Mouse (Mus musculus) limb, embryonic 13.5 days (tissue): ENCODE results near the gene Emc3. TPM values are rescaled to one million over a fixed set of nuclear protein-coding genes. Genes with fewer than 3 reads are reported as not detected.

Experiments used
- ATAC-seq: fragments of 200-750 bp; cut with Nextera tagmentation; 2 replicates; pipeline ENCODE4 v1.8.0; 2017; ENCODE audit warnings: low read depth, moderate number of reproducible peaks, moderate TSS enrichment; ENCODE audit not compliant: low FRiP score
- H3K27ac ChIP-seq: fragments of 300-500 bp; sonication (generic); 2 replicates; pipeline ENCODE4 v1.5.1; 2015; ENCODE audit warnings: inconsistent platforms, mild to moderate bottlenecking, moderate library complexity
- H3K27me3 ChIP-seq: fragments of 300-500 bp; sonication (generic); 2 replicates; pipeline ENCODE4 v1.6.1; 2015; ENCODE audit warnings: mild to moderate bottlenecking, inconsistent platforms
- H3K36me3 ChIP-seq: fragments of 300-500 bp; sonication (generic); 2 replicates; pipeline ENCODE4 v1.6.1; 2015; ENCODE audit warnings: inconsistent platforms, mild to moderate bottlenecking, moderate library complexity
- H3K4me1 ChIP-seq: fragments of 300-500 bp; sonication (generic); 2 replicates; pipeline ENCODE4 v1.6.1; 2015; ENCODE audit warnings: inconsistent platforms
- H3K4me2 ChIP-seq: fragments of 300-500 bp; sonication (generic); replicated peaks from 2 replicates; pipeline ENCODE4 v1.6.1; 2015; ENCODE audit warnings: inconsistent platforms, mild to moderate bottlenecking, moderate library complexity
- H3K4me3 ChIP-seq: fragments of 300-500 bp; sonication (generic); 2 replicates; pipeline ENCODE4 v1.5.1; 2015; ENCODE audit warnings: moderate library complexity, mild to moderate bottlenecking, inconsistent platforms
- H3K9ac ChIP-seq: fragments of 300-500 bp; sonication (generic); 2 replicates; pipeline ENCODE4 v1.6.1; 2015; ENCODE audit warnings: mild to moderate bottlenecking, inconsistent platforms
- H3K9me3 ChIP-seq: fragments of 300-500 bp; sonication (generic); 2 replicates; pipeline ENCODE4 v1.6.1; 2016; ENCODE audit warnings: inconsistent platforms
- whole genome bisulfite sequencing: fragments of 180-500 bp; shearing (Covaris S2); methylation state at CpG from one replicate; pipeline ENCODE4 v1.1.7; 2015; 5-methylcytosine and 5-hydroxymethylcytosine counted together
- polyA plus RNA-seq: library from polyadenylated mRNA; unstranded; fragments of >200 nt; fragmentation: Nextera tagmentation; extraction: Ambion mirVana; gene quantifications from 2 replicates; pipeline ENCODE4 v1.2.1, GENCODE M21; 2015

Gene Emc3
- 94.0 and 98.4 TPM in 2 replicates for polyA plus RNA-seq

- H3K4me1 ChIP-seq = peaks cover 17% of the 10 kb centered on the region
- peak; percentile 94 for ATAC-seq
- peaks cover 8% of the 10 kb centered on the region for H3K36me3 ChIP-seq
- peak within 1 kb of the TSS; percentile 65; the same call in 1 of the 2 replicates for H3K27ac ChIP-seq
- under 1% methylated on average over 47 of the region's 47 CpGs for WGBS
- peak within 1 kb of the TSS; percentile 78 for H3K4me2 ChIP-seq
- peak within 1 kb of the TSS; percentile 92 for H3K9ac ChIP-seq
- peak within 1 kb of the TSS; percentile 93 for H3K4me3 ChIP-seq
- H3K27me3 ChIP-seq = no peaks in the 10 kb centered on the region
- H3K9me3 ChIP-seq = no peaks in the 10 kb centered on the region
Observed at GRCm38 (mm10) chr6:113530932-113531839, at the start of gene Emc3, which contains the start of gene Fancd2. Gene Emc3, minus strand, starts transcription at chr6:113531652. Gene Fancd2, plus strand, starts transcription at chr6:113531682.

GRCm38 (mm10) chr6:113579306-113579705 is 47.9 kb upstream of the Emc3 start:
- H3K4me1 ChIP-seq = no peaks in the 10 kb centered on the region

GRCm38 (mm10) chr6:113576044-113576443 is 44.6 kb upstream of the Emc3 start:
- no peaks in the 10 kb centered on the region for H3K4me1 ChIP-seq
- no peak overlapping the region for H3K9ac ChIP-seq
- H3K27ac ChIP-seq = no peak overlapping the region
- no peaks in the 10 kb centered on the region for H3K27me3 ChIP-seq
- no peaks in the 10 kb centered on the region for H3K9me3 ChIP-seq
- H3K4me3 ChIP-seq = no peak overlapping the region
- ATAC-seq = no peak
- WGBS = 95% methylated on average over 6 of the region's 6 CpGs
- no peak overlapping the region for H3K4me2 ChIP-seq
- H3K36me3 ChIP-seq = peaks cover 36% of the 10 kb centered on the region

More at GRCm38 (mm10) chr6:113579306-113579705, 47.9 kb upstream of the Emc3 start:
- Histone ChIP-seq H3K4me2 (no peak overlapping the region), H3K36me3 (peaks cover 32% of the 10 kb centered on the region), H3K9me3 (no peaks in the 10 kb centered on the region), H3K9ac (no peak overlapping the region), H3K4me3 (no peak overlapping the region), H3K27me3 (no peaks in the 10 kb centered on the region), H3K27ac (no peak overlapping the region)
- ATAC-seq = no peak
- WGBS = 95% methylated on average over 3 of the region's 3 CpGs

GRCm38 (mm10) chr6:113564557-113564956 is 33.1 kb upstream of the Emc3 start:
- Histone ChIP-seq H3K4me2 (no peak overlapping the region), H3K27me3 (no peaks in the 10 kb centered on the region), H3K4me3 (no peak overlapping the region), H3K36me3 (peaks cover 30% of the 10 kb centered on the region), H3K4me1 (peaks cover 6% of the 10 kb centered on the region; the same call in 1 of the 2 replicates), H3K9ac (no peak overlapping the region), H3K27ac (no peak overlapping the region), H3K9me3 (no peaks in the 10 kb centered on the region)
- ATAC-seq = peak; percentile 48; the same call in 1 of the 2 replicates
- 70% methylated on average over 1 of the region's 1 CpGs for WGBS

- no peak for ATAC-seq
- Histone ChIP-seq H3K4me2 (no peak overlapping the region), H3K36me3 (peaks cover 10% of the 10 kb centered on the region), H3K4me3 (no peak overlapping the region), H3K4me1 (peaks cover 6% of the 10 kb centered on the region; the same call in 1 of the 2 replicates), H3K9me3 (no peaks in the 10 kb centered on the region), H3K27me3 (no peaks in the 10 kb centered on the region), H3K27ac (no peak overlapping the region), H3K9ac (no peak overlapping the region)
- WGBS = 85% methylated on average over 6 of the region's 6 CpGs
Observed at GRCm38 (mm10) chr6:113559736-113560135, 28.3 kb upstream of the Emc3 start.

GRCm38 (mm10) chr6:113543906-113544481 is 12.5 kb upstream of the Emc3 start:
- H3K4me3 ChIP-seq = no peak overlapping the region
- H3K4me1 ChIP-seq = no peaks in the 10 kb centered on the region
- no peaks in the 10 kb centered on the region for H3K9me3 ChIP-seq
- ATAC-seq = no peak
- no peaks in the 10 kb centered on the region; the same call in 1 of the 2 replicates for H3K36me3 ChIP-seq
- H3K27me3 ChIP-seq = no peaks in the 10 kb centered on the region
- WGBS = 92% methylated on average over 9 of the region's 12 CpGs
- no peak overlapping the region for H3K27ac ChIP-seq
- no peak overlapping the region for H3K4me2 ChIP-seq
- H3K9ac ChIP-seq = no peak overlapping the region

- Histone ChIP-seq H3K36me3 (peaks cover 3% of the 10 kb centered on the region; the same call in 1 of the 2 replicates), H3K27ac (no peak overlapping the region)
- ATAC-seq = no peak
Observed at GRCm38 (mm10) chr6:113541610-113542009, 10.2 kb upstream of the Emc3 start.

GRCm38 (mm10) chr6:113534886-113535285 is 3.4 kb upstream of the Emc3 start:
- H3K9ac ChIP-seq = no peak overlapping the region
- H3K4me1 ChIP-seq = peaks cover 15% of the 10 kb centered on the region
- H3K27ac ChIP-seq = no peak overlapping the region
- H3K27me3 ChIP-seq = no peaks in the 10 kb centered on the region
- no peak for ATAC-seq
- peaks cover 8% of the 10 kb centered on the region; the same call in 1 of the 2 replicates for H3K36me3 ChIP-seq
- H3K9me3 ChIP-seq = no peaks in the 10 kb centered on the region
- 81% methylated on average over 7 of the region's 7 CpGs for WGBS
- H3K4me2 ChIP-seq = no peak overlapping the region
- no peak overlapping the region for H3K4me3 ChIP-seq

More at GRCm38 (mm10) chr6:113541610-113542009, 10.2 kb upstream of the Emc3 start:
- WGBS = 91% methylated on average over 6 of the region's 6 CpGs
- H3K4me3 ChIP-seq = no peak overlapping the region
- no peak overlapping the region for H3K4me2 ChIP-seq
- H3K4me1 ChIP-seq = no peaks in the 10 kb centered on the region
- no peaks in the 10 kb centered on the region for H3K27me3 ChIP-seq
- H3K9ac ChIP-seq = no peak overlapping the region
- H3K9me3 ChIP-seq = no peaks in the 10 kb centered on the region

GRCm38 (mm10) chr6:113531840-113532404 is 470 bp upstream of the Emc3 start:
- WGBS = 5% methylated on average over 7 of the region's 7 CpGs
- no peaks in the 10 kb centered on the region for H3K27me3 ChIP-seq
- no peaks in the 10 kb centered on the region for H3K9me3 ChIP-seq
- peak overlapping the region; percentile 92 for H3K9ac ChIP-seq
- peak overlapping the region; percentile 93 for H3K4me3 ChIP-seq
- H3K36me3 ChIP-seq = peaks cover 9% of the 10 kb centered on the region; the same call in 1 of the 2 replicates
- no peak for ATAC-seq
- no peak overlapping the region for H3K27ac ChIP-seq
- H3K4me2 ChIP-seq = peak overlapping the region; percentile 78
- H3K4me1 ChIP-seq = peaks cover 17% of the 10 kb centered on the region

- 94% methylated on average over 8 of the region's 8 CpGs for WGBS
- peaks cover 58% of the 10 kb centered on the region for H3K36me3 ChIP-seq
- H3K27me3 ChIP-seq = no peaks in the 10 kb centered on the region
Observed at GRCm38 (mm10) chr6:113523420-113523819, 8.0 kb downstream of the Emc3 start.

GRCm38 (mm10) chr6:113522310-113522709 is 9.1 kb downstream of the Emc3 start:
- H3K4me1 ChIP-seq = no peaks in the 10 kb centered on the region
- H3K4me3 ChIP-seq = no peak overlapping the region
- ATAC-seq = no peak
- H3K9ac ChIP-seq = no peak overlapping the region
- H3K27me3 ChIP-seq = no peaks in the 10 kb centered on the region
- H3K27ac ChIP-seq = no peak overlapping the region
- H3K36me3 ChIP-seq = peaks cover 69% of the 10 kb centered on the region
- 72% methylated on average over 1 of the region's 1 CpGs for WGBS
- H3K9me3 ChIP-seq = no peaks in the 10 kb centered on the region
- no peak overlapping the region for H3K4me2 ChIP-seq

More at GRCm38 (mm10) chr6:113523420-113523819, 8.0 kb downstream of the Emc3 start:
- Histone ChIP-seq H3K4me3 (no peak overlapping the region), H3K4me2 (no peak overlapping the region), H3K27ac (no peak overlapping the region), H3K9ac (no peak overlapping the region; the same call in 1 of the 2 replicates), H3K4me1 (no peaks in the 10 kb centered on the region), H3K9me3 (no peaks in the 10 kb centered on the region)
- ATAC-seq = no peak
